Mouse (Mus musculus): ENCODE results near the gene Ldb3.

GRCm38 (mm10) chr14:34511901-34512300 is 76.6 kb downstream of the Ldb3 start:
- TF ChIP-seq POLR2A (IDR thresholded peaks at IDR 0.05; ENCODE audit: low read depth, low read length) (no peak), CTCF (IDR thresholded peaks at IDR 0.05; ENCODE audit: borderline replicate concordance, insufficient read depth, low read length) (no peak)

Measured in embryonic fibroblast, embryonic 13.5 days (primary cell).